Mouse (Mus musculus) heart, embryonic 14.5 days (tissue): ENCODE results near the gene Crnkl1. TPM values are rescaled to one million over a fixed set of nuclear protein-coding genes. Genes with fewer than 3 reads are reported as not detected.

Experiments used
- ATAC-seq: fragments of 200-750 bp; cut with Nextera tagmentation; 2 replicates; pipeline ENCODE4 v1.8.0; 2017; ENCODE audit warnings: low read depth, moderate TSS enrichment; ENCODE audit not compliant: insufficient number of reproducible peaks, insufficient read depth, low FRiP score
- H3K27ac ChIP-seq, 2 experiments: fragments of 200-500 bp in 1 of 2; fragments of 300-500 bp in 1 of 2; sonication (generic) in 1 of 2; replicated peaks in 1 of 2; 2 replicates each; pipeline ENCODE4 v1.5.1; 2012 to 2014; ENCODE audit warnings: low read depth in 2 of 2, low read length in 2 of 2, control low read depth in 1 of 2, mild to moderate bottlenecking in 1 of 2, mixed read lengths in 1 of 2; ENCODE audit not compliant: control insufficient read depth in 1 of 2, insufficient read depth in 1 of 2
- H3K27me3 ChIP-seq: fragments of 300-500 bp; sonication (generic); 2 replicates; pipeline ENCODE4 v1.6.1; 2014; ENCODE audit warnings: mild to moderate bottlenecking, low read length, control low read depth; ENCODE audit not compliant: control insufficient read depth, insufficient read depth
- H3K36me3 ChIP-seq: fragments of 300-500 bp; sonication (generic); 2 replicates; pipeline ENCODE4 v1.6.1; 2014; ENCODE audit warnings: mild to moderate bottlenecking, control low read depth, low read length, mixed read lengths; ENCODE audit not compliant: control insufficient read depth, insufficient read depth
- H3K4me1 ChIP-seq, 2 experiments: fragments of 200-500 bp in 1 of 2; fragments of 300-500 bp in 1 of 2; sonication (generic) in 1 of 2; 2 replicates each; pipeline ENCODE4 v1.6.1; 2012 to 2014; ENCODE audit warnings: low read length in 2 of 2, control low read depth in 1 of 2, mixed read lengths in 1 of 2; ENCODE audit not compliant: control insufficient read depth in 2 of 2, insufficient read depth in 2 of 2
- H3K4me2 ChIP-seq: fragments of 300-500 bp; sonication (generic); 2 replicates; pipeline ENCODE4 v1.6.1; 2014; ENCODE audit warnings: mild to moderate bottlenecking, low read length
- H3K4me3 ChIP-seq, 2 experiments: fragments of 200-500 bp in 1 of 2; fragments of 300-500 bp in 1 of 2; sonication (generic) in 1 of 2; 2 replicates each; pipeline ENCODE4 v1.5.1; 2012 to 2014; ENCODE audit warnings: low read length in 2 of 2, mild to moderate bottlenecking in 2 of 2, control low read depth in 1 of 2, low read depth in 1 of 2, moderate library complexity in 1 of 2; ENCODE audit not compliant: control insufficient read depth in 1 of 2, insufficient read depth in 1 of 2
- H3K9ac ChIP-seq: fragments of 300-500 bp; sonication (generic); 2 replicates; pipeline ENCODE4 v1.6.1; 2014; ENCODE audit warnings: mild to moderate bottlenecking, low read length
- H3K9me3 ChIP-seq: fragments of 300-500 bp; sonication (generic); 2 replicates; pipeline ENCODE4 v1.6.1; 2016; ENCODE audit warnings: low read length, control low read depth; ENCODE audit not compliant: control insufficient read depth
- WGBS: fragments of 180-500 bp; shearing (Covaris S2); extraction: QIAGEN DNeasy Blood & Tissue Kit; methylation state at CpG from one replicate; pipeline ENCODE4 v1.1.7; 2014; 5-methylcytosine and 5-hydroxymethylcytosine counted together
- polyA plus RNA-seq: library from polyadenylated mRNA; unstranded; fragments of >200 nt; fragmentation: Nextera tagmentation; extraction: Ambion mirVana; gene quantifications from 2 replicates; pipeline ENCODE4 v1.2.1, GENCODE M21; 2014

The Crnkl1 gene
- polyA plus RNA-seq, 1 experiment from 2014 or later = 17.7 TPM

- peaks cover 9% of the 10 kb centered on the region in 2 experiments for H3K4me1 ChIP-seq
- no peaks in the 10 kb centered on the region for H3K36me3 ChIP-seq
- no peak for ATAC-seq
- no peaks in the 10 kb centered on the region for H3K27me3 ChIP-seq
- no peaks in the 10 kb centered on the region for H3K9me3 ChIP-seq
- no peak overlapping the region for H3K27ac ChIP-seq
- no peak overlapping the region for H3K4me3 ChIP-seq
- 96% methylated on average over 6 of the region's 6 CpGs for WGBS
- H3K4me2 ChIP-seq = no peak overlapping the region
- H3K9ac ChIP-seq = no peak overlapping the region
Observed at GRCm38 (mm10) chr2:145893756-145894155, 41.1 kb downstream of the Crnkl1 start.

GRCm38 (mm10) chr2:145890571-145890970 lies 44.2 kb downstream of the Crnkl1 start:
- no peaks in the 10 kb centered on the region for H3K27me3 ChIP-seq
- no peak overlapping the region for H3K4me2 ChIP-seq
- ATAC-seq = no peak
- peaks cover 18 to 23% of the 10 kb centered on the region in 2 experiments for H3K4me1 ChIP-seq
- no peak overlapping the region for H3K4me3 ChIP-seq
- 78% methylated on average over 2 of the region's 2 CpGs for WGBS
- H3K27ac ChIP-seq = no peak overlapping the region
- peaks cover 18% of the 10 kb centered on the region for H3K36me3 ChIP-seq
- H3K9ac ChIP-seq = no peak overlapping the region
- H3K9me3 ChIP-seq = no peaks in the 10 kb centered on the region

GRCm38 (mm10) chr2:145888766-145889480 lies 45.9 kb downstream of the Crnkl1 start:
- Histone ChIP-seq H3K27ac (peak overlapping the region; percentile 92 to 95), H3K27me3 (no peaks in the 10 kb centered on the region), H3K4me2 (peak overlapping the region; percentile 49), H3K9me3 (no peaks in the 10 kb centered on the region), H3K4me3 (no peak overlapping the region), H3K36me3 (peaks cover 32% of the 10 kb centered on the region), H3K4me1 (peaks cover 30 to 36% of the 10 kb centered on the region in 2 experiments), H3K9ac (peak overlapping the region; percentile 32; the same call in 1 of the 2 replicates)
- WGBS = 55% methylated on average over 6 of the region's 6 CpGs
- 0 out of 2 replicates have a peak, but pooled peaks have one; percentile 10 for ATAC-seq

- H3K27ac ChIP-seq = peak overlapping the region; percentile 92 to 95
- H3K9me3 ChIP-seq = no peaks in the 10 kb centered on the region
- peaks cover 33 to 42% of the 10 kb centered on the region in 2 experiments for H3K4me1 ChIP-seq
- peaks cover 38% of the 10 kb centered on the region for H3K36me3 ChIP-seq
- 15% methylated on average over 14 of the region's 14 CpGs for WGBS
- H3K4me2 ChIP-seq = peak overlapping the region; percentile 49
- H3K27me3 ChIP-seq = no peaks in the 10 kb centered on the region
- H3K4me3 ChIP-seq = no peak overlapping the region
- H3K9ac ChIP-seq = peak overlapping the region; percentile 18; the same call in 1 of the 2 replicates
- ATAC-seq = peak; percentile 86
Observed at GRCm38 (mm10) chr2:145887937-145888765, 46.7 kb downstream of the Crnkl1 start.

DNA sequence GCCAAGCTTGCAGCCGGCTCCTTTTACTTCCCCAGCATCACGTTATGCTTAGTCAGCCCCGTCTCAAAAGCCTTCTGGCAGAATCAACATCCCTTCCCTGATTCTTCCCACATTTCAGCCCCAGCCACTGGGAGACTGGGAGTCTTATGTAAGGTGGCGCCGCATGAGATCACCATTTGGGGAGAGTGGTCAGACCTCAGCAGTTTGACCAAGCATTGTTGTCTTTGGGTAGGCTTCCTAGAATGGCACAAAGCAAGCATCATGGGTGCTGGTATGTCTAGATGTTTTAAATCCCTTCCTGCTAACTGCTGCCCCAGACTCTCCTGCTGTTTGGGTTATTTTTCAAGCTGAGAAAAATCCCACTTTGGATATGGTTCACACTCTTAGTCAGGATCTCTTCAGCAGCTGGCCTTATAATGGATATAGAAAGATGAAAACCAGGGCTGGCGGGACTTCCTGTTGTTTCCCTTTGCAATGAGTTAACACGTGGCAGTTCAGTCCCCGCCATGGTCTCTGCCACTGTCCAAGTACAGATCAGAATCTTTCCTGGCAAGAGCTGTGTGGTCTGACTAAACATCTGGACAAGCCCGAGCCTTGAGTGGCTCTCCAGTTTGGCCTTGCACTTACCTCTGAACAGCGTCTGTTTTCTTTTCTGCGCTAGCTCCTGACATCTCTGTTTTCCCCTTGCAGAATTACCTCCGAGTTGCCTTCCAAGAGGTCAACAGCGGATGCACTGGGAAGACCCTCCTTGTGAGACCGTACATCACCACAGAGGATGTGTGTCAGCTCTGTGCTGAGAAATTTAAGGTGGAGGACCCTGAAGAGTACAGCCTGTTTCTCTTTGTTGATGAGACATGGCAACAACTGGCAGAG lies 49.7 kb downstream of the Crnkl1 start:
- 50% methylated on average over 14 of the region's 14 CpGs for WGBS
- Histone ChIP-seq H3K4me3 (no peak overlapping the region), H3K36me3 (peaks cover 48% of the 10 kb centered on the region), H3K9ac (no peak overlapping the region), H3K27me3 (no peaks in the 10 kb centered on the region), H3K4me1 (peaks cover 31 to 43% of the 10 kb centered on the region in 2 experiments), H3K27ac (peak overlapping the region; percentile 65 to 85), H3K4me2 (no peak overlapping the region), H3K9me3 (no peaks in the 10 kb centered on the region)
- ATAC-seq = no peak

- Histone ChIP-seq H3K36me3 (peaks cover 56% of the 10 kb centered on the region), H3K4me2 (no peak overlapping the region)
Observed at GRCm38 (mm10) chr2:145884036-145884912, 50.5 kb downstream of the Crnkl1 start.

More at GRCm38 (mm10) chr2:145884036-145884912, 50.5 kb downstream of the Crnkl1 start:
- H3K4me3 ChIP-seq = no peak overlapping the region
- no peak for ATAC-seq
- H3K27ac ChIP-seq = peak overlapping the region; percentile 70 to 85
- no peaks in the 10 kb centered on the region for H3K9me3 ChIP-seq
- H3K27me3 ChIP-seq = no peaks in the 10 kb centered on the region
- H3K4me1 ChIP-seq = peaks cover 29 to 39% of the 10 kb centered on the region in 2 experiments
- WGBS = 32% methylated on average over 17 of the region's 17 CpGs
- no peak overlapping the region for H3K9ac ChIP-seq
